Mouse (Mus musculus) kidney, postnatal 25 days (tissue): ENCODE measurements around the gene Zkscan3.

ENCODE experiments used
- DNase-seq, 2 experiments: peaks; one replicate each; pipeline ENCODE4 v3.0.0; 2021; ENCODE audit warnings: mixed read lengths in 2 of 2

The Zkscan3 gene

GRCm38 (mm10) chr13:21402287-21402846 lies at the start of gene Zkscan3:
Gene Zkscan3, minus strand, starts transcription at chr13:21402755.
- peak; percentile 92 to 93 for DNase-seq

DNA sequence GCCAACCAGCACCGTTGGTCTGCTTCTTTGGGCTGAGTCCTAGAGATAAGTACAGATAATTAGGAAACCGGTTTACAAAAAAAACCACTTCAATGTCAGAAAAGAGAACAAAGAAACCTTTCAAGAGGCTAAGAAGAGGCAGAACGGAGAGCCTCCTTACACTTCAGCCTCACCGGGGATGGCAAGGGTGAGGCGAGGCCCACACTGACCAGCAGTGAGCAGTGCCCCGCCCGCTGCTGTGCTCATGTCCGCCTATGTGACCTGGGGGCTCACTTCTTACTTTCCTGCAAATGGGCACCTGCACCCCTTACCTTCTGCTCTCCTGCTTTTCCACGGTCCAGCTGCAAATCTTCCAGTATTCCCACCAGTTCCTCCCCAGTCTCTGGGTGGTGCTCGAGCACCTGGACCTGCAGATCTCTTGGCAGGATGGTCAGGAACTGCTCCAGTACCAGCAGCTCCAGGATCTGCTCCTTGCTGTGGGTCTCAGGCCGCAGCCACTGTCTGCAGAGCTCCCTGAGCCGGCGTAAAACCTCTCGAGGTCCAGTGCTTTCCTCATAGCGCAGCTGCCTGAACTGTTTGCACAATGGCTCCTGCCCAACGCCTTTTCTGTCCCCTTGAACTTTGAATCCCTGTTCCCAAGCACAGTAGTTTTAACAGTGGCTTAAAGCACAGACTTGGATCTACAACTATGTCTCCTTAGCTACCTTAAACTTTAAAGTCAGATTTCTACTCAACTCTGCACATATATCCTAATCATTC lies 45.5 kb upstream of the Zkscan3 start:
- DNase-seq, result peak; percentile 3 to 41

DNA sequence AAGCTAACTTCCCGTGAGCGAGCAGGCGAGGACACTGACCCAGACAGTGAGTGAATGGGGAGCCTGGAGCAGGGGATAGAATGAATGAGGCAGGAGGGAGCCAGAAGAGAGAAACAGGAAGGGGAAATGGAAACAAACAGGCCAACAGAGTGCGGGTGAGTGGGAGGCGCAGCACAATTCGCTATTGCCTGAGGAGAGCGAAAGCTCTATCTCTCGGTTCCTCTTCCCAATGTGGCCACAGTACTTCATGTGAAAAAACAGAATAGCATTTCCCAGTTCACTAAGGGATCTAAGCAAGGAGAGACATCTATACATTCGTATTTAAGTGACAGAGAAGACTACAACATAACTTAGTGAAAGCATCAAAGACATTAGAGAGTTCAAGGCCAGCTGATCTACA lies 44.2 kb upstream of the Zkscan3 start:
- no peak for DNase-seq

DNA sequence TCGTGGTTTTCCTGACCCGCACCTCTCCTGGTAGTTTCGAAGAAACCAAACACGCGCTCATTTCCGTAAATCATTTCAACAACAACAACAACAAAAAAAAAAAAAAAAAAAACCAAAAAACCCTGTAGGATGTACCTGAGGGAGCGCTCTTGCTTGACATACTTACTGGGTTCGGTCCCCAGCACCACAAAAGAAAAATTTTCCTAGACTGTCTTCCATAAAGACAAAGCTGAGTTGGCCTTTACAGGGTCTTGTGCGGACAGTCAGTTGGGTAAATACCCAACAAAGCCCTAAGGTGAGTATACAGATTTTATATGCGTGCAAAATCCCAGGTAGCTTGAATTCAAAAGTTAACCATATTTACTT lies 38.6 kb upstream of the Zkscan3 start:
- DNase-seq, result no peak

- DNase-seq, result peak; percentile 70 to 85
Measured at GRCm38 (mm10) chr13:21440503-21441206, 38.1 kb upstream of the Zkscan3 start, which contains the start of gene Pgbd1. Gene Pgbd1, minus strand, starts transcription at chr13:21441058.

DNA sequence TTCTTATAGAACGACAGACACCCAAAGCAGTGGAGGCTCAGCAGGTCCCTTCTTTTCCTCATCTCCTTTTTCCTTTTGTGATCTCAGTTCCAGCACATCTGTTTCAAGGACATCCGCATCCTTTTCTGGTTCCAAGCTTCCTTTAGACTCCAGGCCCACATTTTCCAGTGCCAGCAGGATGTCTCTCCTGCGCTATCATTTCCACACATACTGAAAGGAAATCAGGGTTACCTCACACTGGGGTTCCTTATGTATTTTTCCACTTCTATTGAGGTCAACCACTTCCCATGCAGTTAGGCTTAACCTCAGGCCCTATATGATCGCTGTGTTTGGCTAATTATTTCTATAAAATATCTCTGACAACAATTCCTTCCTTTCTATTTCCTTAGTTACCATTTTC lies 32.9 kb upstream of the Zkscan3 start:
- no peak for DNase-seq

DNA sequence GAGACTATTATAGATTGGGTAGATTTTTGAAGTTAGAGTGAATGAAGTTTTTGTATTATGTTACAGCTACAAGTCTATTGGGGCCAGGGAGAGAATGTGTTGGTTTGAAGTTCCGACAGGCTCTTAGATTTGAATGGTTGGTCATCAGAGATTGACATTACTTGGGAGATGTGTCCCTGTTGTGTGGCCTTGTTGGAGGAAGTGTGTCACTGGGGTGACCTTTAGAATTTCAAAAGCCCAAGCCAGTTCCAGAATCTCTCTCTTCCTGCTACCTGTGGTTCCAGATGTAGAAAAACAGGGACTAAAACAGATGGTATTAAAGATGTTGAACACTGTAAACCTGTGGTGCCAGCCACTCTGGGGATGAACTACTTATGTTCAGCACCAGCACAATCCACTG lies 25.1 kb upstream of the Zkscan3 start:
- no peak for DNase-seq

- DNase-seq, result no peak
Measured at GRCm38 (mm10) chr13:21423301-21423700, 20.7 kb upstream of the Zkscan3 start.

DNA sequence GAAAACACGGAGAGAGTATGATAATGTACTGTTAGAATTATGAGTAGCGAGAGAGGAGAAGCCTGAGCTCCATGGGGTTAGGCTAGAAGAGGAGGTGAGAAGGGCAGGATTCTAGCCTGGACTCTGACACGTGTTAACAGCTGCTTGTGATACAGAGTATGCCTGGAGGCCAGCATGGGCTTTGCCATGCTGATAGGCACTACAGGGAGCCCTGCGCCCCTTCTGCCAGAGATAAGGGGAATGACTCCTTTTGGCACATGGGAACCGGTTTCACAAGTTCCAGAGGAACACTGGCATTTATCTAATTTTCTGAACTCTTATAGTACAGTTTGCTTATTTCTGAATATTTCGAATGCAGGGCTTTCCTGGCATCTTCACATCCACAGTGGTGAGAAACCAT lies 16.3 kb upstream of the Zkscan3 start:
- DNase-seq, result no peak

DNA sequence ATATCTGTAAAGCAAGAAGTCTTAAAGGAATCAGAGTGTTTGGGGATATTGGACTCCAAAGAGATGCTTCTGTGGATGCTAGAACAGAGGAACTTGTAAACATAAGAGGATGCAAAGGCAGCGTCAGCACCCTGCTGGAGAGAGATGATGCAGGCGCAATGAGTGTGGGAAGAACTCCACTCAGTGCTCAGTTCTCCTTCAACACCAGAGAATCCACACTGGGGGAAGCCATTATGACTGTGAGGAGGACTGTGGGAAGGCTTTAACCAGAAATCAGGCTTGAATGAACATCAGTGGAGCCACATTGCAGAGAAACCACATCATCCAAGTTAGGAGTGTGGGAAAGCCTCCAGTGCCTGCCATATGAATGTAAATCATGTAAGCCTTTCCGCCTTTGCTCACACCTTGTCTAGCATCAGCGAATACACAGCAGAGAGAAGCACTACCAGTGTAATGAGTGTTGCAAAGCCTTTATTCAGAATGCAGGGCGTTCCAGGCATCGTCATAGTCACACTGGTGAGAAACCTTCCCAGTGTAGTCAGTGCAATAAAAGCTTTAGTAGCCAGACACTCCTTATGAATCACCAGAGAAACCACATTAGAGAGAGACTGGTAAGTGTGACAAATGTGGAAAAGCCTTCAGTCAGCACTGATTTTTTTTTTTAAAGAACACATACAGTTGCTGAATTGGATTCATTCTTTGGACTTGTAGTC lies 14.9 kb upstream of the Zkscan3 start:
- no peak for DNase-seq

GRCm38 (mm10) chr13:21415750-21416149 lies 13.2 kb upstream of the Zkscan3 start:
- DNase-seq, result no peak

DNA sequence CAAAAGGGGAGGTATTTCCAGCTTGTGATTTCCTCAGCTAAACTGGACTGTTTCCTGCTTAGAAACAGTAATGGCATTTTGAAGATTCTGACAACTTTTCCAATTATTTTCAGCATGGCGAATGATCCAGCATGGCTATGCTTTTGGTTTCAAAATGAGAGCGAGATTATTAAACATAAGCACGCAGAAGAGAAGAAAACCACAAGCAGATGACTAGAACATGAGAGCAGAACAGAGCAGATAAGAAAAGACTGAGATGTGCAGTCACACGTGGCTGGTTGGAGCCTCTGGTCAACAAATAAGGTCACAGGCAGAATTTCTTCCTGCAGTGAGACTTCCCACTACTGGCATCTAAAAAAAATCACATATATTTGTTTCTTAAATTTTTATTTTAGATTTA lies 12.7 kb upstream of the Zkscan3 start:
- DNase-seq, result no peak

GRCm38 (mm10) chr13:21414231-21415212 lies 12.0 kb upstream of the Zkscan3 start:
- DNase-seq, result no peak

- DNase-seq, result no peak
Measured at GRCm38 (mm10) chr13:21408805-21409459, 6.4 kb upstream of the Zkscan3 start.

DNA sequence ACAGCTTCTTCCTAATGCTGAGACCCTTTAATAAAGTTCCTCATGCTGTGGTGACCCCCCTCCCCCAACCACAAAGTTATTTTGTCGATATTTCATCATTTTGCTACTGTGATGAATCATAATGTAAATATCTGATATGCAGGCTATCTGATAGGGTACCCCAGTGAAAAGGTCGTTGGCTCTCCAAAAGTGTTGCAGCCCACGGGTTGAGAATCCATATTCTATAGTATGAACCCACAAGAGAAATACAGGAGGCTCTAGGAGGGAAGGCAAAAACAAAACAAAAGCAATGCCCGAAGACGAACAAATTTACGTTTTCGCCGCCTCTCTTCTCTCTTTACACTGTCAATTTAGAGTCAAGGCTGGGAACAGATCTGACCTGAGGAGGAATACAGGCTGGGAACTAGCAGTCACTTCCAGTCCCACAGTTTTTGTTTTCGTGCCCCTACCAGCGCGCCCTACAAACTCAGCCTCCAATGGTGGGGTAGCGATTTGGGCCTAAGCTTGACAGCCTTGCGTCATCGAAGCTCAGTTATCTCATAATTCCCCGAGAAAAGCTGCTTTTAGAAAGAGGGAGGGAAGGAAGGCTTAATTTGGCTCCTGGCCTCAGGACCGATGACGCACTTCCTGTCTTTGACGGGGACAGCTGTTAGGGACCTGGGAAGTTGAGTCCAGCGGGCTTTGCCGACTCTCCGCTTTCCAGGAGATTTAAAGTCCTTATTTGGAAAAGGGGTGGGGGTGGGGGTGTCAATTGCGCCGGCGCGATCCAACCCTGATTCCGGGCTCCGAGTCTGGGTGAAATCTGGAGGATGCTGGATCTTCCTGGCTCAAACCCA lies 5.6 kb upstream of the Zkscan3 start:
- peak; percentile 88 to 93 for DNase-seq

DNA sequence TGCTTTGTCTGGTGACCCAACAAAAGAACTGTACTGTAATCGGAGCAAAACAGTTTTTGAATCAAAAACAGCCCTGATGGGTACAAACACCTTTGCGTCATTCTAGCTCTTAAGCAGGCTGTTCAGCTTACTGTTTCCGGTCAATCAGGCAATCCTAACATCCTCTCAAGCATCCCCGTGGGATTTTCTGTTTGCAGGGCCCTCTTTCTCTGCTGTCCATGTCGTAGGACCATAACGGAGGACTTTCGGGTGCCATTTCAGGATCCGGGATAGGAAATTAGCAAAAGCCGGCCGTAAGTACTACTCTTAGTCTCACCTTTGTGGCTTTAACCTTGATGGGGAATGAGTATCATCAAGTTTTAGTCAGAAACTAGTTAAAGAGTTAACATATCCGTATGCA lies 4.8 kb upstream of the Zkscan3 start:
- no peak for DNase-seq

DNA sequence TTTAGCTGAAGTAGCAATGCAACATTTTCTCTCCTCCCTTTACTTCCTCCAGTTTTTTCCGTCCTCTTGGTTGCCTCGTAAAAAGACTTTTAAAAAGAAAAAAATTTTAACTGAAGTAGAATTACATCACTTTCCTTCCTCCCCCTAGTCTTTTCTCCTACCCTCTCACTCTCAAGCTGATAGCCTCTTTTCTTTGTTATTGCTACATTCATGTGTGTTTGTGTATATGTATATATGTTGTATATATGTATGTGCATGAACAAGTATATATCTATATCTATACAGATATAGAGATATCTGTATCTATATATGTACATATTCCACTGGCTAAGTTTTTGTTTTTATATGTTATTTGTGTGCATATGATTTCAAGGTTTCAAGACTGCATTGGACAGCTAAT lies 293 bp upstream of the Zkscan3 start:
- no peak for DNase-seq

DNA sequence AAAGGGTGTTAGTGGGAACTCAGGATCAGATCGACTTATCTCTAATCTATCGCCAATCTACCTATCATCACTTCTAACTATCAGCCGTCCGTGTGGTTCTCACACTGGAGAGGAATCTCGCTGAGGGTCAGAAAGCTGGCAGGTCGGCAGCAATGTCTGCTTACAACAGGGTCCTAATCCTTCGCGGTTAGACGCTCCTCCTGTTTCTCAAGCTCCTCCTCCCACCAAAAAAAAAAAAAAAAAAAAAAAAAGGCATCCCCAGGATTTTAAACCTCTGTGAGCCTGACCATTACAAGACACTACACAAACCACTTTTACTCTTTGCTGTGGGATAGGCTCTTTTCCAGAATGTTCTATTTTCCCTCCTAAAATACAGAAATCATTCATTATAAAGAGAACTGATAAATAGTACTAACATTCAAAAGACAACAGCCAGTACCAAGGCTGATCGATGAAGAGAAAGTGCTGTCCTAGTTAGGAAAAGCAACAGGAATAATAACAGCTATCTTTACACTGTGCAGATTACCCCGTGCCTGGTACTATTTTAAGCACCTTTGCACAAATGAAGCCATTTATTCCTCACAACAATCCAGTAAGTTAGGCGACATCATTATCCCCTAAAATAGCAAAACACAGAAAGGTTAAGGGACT lies 794 bp downstream of the Zkscan3 start:
- DNase-seq, result no peak

- no peak for DNase-seq
Measured at GRCm38 (mm10) chr13:21401166-21401565, 1.4 kb downstream of the Zkscan3 start.

- DNase-seq, result no peak
Measured at GRCm38 (mm10) chr13:21397486-21397885, 5.1 kb downstream of the Zkscan3 start.
